Mouse (Mus musculus) megakaryocyte-erythroid progenitor cell, adult 5-6 weeks (primary cell): ENCODE data around the gene Olfr1411. TPM values are rescaled to one million over a fixed set of nuclear protein-coding genes. Genes with fewer than 3 reads are reported as not detected.
A peak's percentile ranks its signal among the peaks of the same experiment; 100 is the strongest.

ENCODE experiments used
- ATAC-seq: replicated peaks from 2 replicates; pipeline ENCODE4 v1.8.0; 2016; ENCODE audit warnings: mild to moderate bottlenecking, inconsistent platforms; ENCODE audit not compliant: severe bottlenecking, poor library complexity, low FRiP score, low TSS enrichment
- total RNA-seq, 2 experiments: library from RNA; stranded (forward) in 1 of 2; stranded (reverse) in 1 of 2; fragments of 200-1000, 215-1000 nt in 1 of 2; fragments of >200 nt in 1 of 2; fragmentation: Nextera tagmentation in 1 of 2; gene quantifications; 2 replicates each; pipeline ENCODE4 v1.2.3; 2014 to 2017

Olfr1411 gene
- total RNA-seq, 2 experiments from 2014 or later: not detected

GRCm38 (mm10) chr1:92637501-92638172 is 43.4 kb downstream of the Olfr1411 start:
- no peak for ATAC-seq

- no peak for ATAC-seq
Measured at GRCm38 (mm10) chr1:92638181-92638580, 44.0 kb downstream of the Olfr1411 start.

- no peak for ATAC-seq
Measured at GRCm38 (mm10) chr1:92638736-92639135, 44.5 kb downstream of the Olfr1411 start.

GRCm38 (mm10) chr1:92640393-92640792 is 46.2 kb downstream of the Olfr1411 start:
- no peak for ATAC-seq

GRCm38 (mm10) chr1:92641514-92642272 is 47.5 kb downstream of the Olfr1411 start, which contains the start of gene Cops9:
TSS of gene Cops9 (minus strand) at chr1:92641985.
- ATAC-seq: peak; percentile 95

GRCm38 (mm10) chr1:92643691-92644090 is 49.5 kb downstream of the Olfr1411 start:
- ATAC-seq: no peak

- no peak for ATAC-seq
Measured at GRCm38 (mm10) chr1:92644916-92645315, 50.7 kb downstream of the Olfr1411 start.

- ATAC-seq: no peak
Measured at GRCm38 (mm10) chr1:92646111-92646510, 51.9 kb downstream of the Olfr1411 start.

- no peak for ATAC-seq
Measured at GRCm38 (mm10) chr1:92646601-92647000, 52.4 kb downstream of the Olfr1411 start.

GRCm38 (mm10) chr1:92647026-92647425 is 52.8 kb downstream of the Olfr1411 start:
- no peak for ATAC-seq

Other genes starting within 250 kb of the Olfr1411 start
- gene Ndufa10, start 120.6 kb upstream of the Olfr1411 start, total RNA-seq (2014; fragmentation: Nextera tagmentation): 169 and 187 TPM in 2 replicates
- 132 and 170 TPM in 2 replicates for gene Ndufa10, start 120.6 kb upstream of the Olfr1411 start, total RNA-seq (2017)
- gene Olfr1416, start 109.3 kb upstream of the Olfr1411 start, total RNA-seq (2014; fragmentation: Nextera tagmentation): not detected in 2 replicates
- not detected in 2 replicates for gene Olfr1416, start 109.3 kb upstream of the Olfr1411 start, total RNA-seq (2017)
- not detected in 2 replicates for gene Olfr1415, start 98.3 kb upstream of the Olfr1411 start, total RNA-seq (2014; fragmentation: Nextera tagmentation)
- gene Olfr1415, start 98.3 kb upstream of the Olfr1411 start, total RNA-seq (2017): not detected in 2 replicates
- not detected in 2 replicates for gene Olfr1414, start 75.8 kb upstream of the Olfr1411 start, total RNA-seq (2014; fragmentation: Nextera tagmentation)
- gene Olfr1414, start 75.8 kb upstream of the Olfr1411 start, total RNA-seq (2017): not detected in 2 replicates
- gene Olfr1413, start 23.1 kb upstream of the Olfr1411 start, total RNA-seq (2014; fragmentation: Nextera tagmentation): not detected in 2 replicates
- gene Olfr1413, start 23.1 kb upstream of the Olfr1411 start, total RNA-seq (2017): not detected in 2 replicates
- not detected in 2 replicates for gene Olfr1412, start 8.6 kb upstream of the Olfr1411 start, total RNA-seq (2014; fragmentation: Nextera tagmentation)
- gene Olfr1412, start 8.6 kb upstream of the Olfr1411 start, total RNA-seq (2017): not detected in 2 replicates
- gene Olfr1410, start 11.4 kb downstream of the Olfr1411 start, total RNA-seq (2014; fragmentation: Nextera tagmentation): not detected in 2 replicates
- gene Olfr1410, start 11.4 kb downstream of the Olfr1411 start, total RNA-seq (2017): not detected in 2 replicates
- gene Olfr12, start 23.4 kb downstream of the Olfr1411 start, total RNA-seq (2014; fragmentation: Nextera tagmentation): not detected in 2 replicates
- not detected in 2 replicates for gene Olfr12, start 23.4 kb downstream of the Olfr1411 start, total RNA-seq (2017)
- gene Cops9, start 47.6 kb downstream of the Olfr1411 start, total RNA-seq (2014; fragmentation: Nextera tagmentation): 193 and 214 TPM in 2 replicates
- 142 TPM in 2 replicates for gene Cops9, start 47.6 kb downstream of the Olfr1411 start, total RNA-seq (2017)
- 0.72 and 5.4 TPM in 2 replicates for gene Otos, start 54.4 kb downstream of the Olfr1411 start, total RNA-seq (2014; fragmentation: Nextera tagmentation)
- not detected in 2 replicates for gene Otos, start 54.4 kb downstream of the Olfr1411 start, total RNA-seq (2017)
- gene Gpc1, start 237.2 kb downstream of the Olfr1411 start, total RNA-seq (2014; fragmentation: Nextera tagmentation): 1.2 and 2.9 TPM in 2 replicates
- gene Gpc1, start 237.2 kb downstream of the Olfr1411 start, total RNA-seq (2017): 0.65 and 0.80 TPM in 2 replicates